Mouse (Mus musculus): ENCODE measurements around the gene Tspan17.

GRCm38 (mm10) chr13:54760906-54761305 is 28.3 kb upstream of the Tspan17 start:
- TF ChIP-seq CTCF (IDR thresholded peaks at IDR 0.05; ENCODE audit: low read depth, low read length): no peak
- no peak for TF ChIP-seq POLR2A (IDR thresholded peaks at IDR 0.05; ENCODE audit: borderline replicate concordance, low read depth, low read length)
